Mouse (Mus musculus): ENCODE measurements around the gene Mmp11. TPM values are rescaled to one million over a fixed set of nuclear protein-coding genes. Genes with fewer than 3 reads are reported as not detected.

Gene Mmp11
- polyA plus RNA-seq, 1 experiment = 27.9 TPM

DNA sequence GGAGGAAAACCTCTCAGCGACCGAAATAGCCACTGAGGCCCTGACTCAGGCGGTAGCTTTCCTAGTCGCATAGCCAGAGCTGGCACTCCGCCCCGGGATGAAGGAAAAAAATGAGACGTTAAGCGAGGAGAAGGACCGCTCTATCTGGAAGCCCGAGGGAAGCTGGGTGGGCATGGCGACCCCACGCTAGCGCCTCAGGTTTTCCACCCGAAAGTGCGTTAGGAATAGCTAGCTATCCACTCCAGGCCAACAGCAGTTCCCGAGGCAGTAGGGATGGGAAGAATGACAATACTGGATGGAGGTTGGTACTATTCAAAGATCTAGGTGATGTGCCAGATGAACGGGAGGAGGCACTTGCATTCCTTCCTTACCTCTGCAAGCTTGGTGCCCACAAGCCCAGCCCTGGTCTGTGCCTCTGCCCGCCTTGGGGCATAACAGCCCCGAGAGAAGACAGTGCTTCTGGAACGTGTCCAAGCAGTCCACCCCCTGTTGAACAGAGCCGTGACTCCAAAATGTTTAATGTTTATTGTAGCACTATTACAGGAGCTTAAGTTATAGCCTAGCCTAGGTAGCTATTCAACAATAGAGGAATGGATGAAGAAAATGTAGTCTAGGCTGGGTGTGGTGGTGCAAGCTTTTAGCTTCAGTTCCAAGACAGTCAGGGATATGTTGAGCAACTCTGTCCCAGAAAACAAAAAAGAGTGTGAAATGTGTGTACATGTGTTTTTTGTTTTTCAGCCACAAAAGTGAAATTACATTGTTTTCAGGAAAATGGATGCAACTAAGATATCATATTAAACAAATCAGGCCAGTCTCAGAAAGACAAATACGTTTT, 14.4 kb downstream of the Mmp11 start:
- H3K27ac ChIP-seq (ENCODE audit: insufficient read depth, low read length) = peak overlapping the region; percentile 8; the same call in 1 of the 2 replicates
- H3K4me3 ChIP-seq (ENCODE audit: low read depth, low read length) = peak overlapping the region; percentile 78
- H3K36me3 ChIP-seq (ENCODE audit: control insufficient read depth, insufficient read depth, low read length, poor library complexity, severe bottlenecking) = peaks cover 18% of the 10 kb centered on the region
- H3K9ac ChIP-seq (ENCODE audit: low read depth, poor library complexity, severe bottlenecking) = peak overlapping the region; percentile 83
- TF ChIP-seq CTCF (IDR thresholded peaks at IDR 0.05; ENCODE audit: low read depth, low read length) = no peak
- TF ChIP-seq EP300 (IDR thresholded peaks at IDR 0.05; ENCODE audit: insufficient read depth, low read depth, low read length) = no peak
- TF ChIP-seq POLR2A (IDR thresholded peaks at IDR 0.05; ENCODE audit: insufficient read depth, low read length) = no peak
- no peaks in the 10 kb centered on the region for H3K4me1 ChIP-seq (ENCODE audit: control insufficient read depth, insufficient read depth, low read length)
- no peaks in the 10 kb centered on the region for H3K27me3 ChIP-seq (ENCODE audit: control insufficient read depth, insufficient read depth, low read length, poor library complexity, severe bottlenecking)
- no peaks in the 10 kb centered on the region for H3K9me3 ChIP-seq (replicated peaks; ENCODE audit: control insufficient read depth, insufficient read depth, low read length, poor library complexity, severe bottlenecking)

DNA sequence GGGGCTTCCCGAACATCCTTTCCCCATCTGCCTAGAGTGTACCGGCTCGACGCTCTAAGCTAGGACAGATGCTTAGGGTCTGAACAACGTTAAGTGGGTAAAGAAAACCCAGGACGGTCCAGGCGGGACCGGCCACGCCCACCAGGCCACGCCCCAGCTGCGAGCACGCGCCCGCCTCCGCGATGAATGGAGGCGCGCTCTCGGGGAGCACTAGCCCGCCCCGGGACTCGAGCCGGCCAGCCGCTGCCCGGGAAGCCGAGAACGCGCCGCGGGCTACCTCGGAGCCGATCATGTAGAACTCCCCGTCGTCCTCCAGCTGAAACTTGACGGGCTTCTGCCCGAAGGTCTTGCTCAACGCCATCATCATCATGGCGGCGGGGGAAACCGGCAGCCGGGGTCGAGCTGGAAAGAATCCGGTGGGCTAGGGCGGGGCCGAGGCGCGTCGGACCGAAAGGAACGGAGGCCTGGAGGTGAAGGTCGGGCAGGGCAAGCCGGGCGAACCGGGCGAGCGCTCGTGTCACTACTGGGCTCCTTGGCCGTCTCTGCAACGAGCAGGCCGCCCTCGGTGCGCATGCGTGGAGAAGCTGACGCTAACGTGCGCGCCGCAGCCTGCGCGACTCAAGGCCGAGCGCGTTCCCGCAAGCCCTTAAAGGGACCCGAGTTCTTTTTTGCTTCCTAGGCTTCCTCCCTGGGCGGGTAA, 15.1 kb downstream of the Mmp11 start, which contains the start of gene Smarcb1:
Smarcb1 (minus strand) TSS at position 592 of the 700 bp plus-strand sequence.
- Histone ChIP-seq H3K27ac (ENCODE audit: insufficient read depth, low read length) (peak within 1 kb of the TSS; percentile 76), H3K4me1 (ENCODE audit: control insufficient read depth, insufficient read depth, low read length) (peaks cover 1% of the 10 kb centered on the region), H3K9me3 (replicated peaks; ENCODE audit: control insufficient read depth, insufficient read depth, low read length, poor library complexity, severe bottlenecking) (no peaks in the 10 kb centered on the region), H3K27me3 (ENCODE audit: control insufficient read depth, insufficient read depth, low read length, poor library complexity, severe bottlenecking) (no peaks in the 10 kb centered on the region), H3K9ac (ENCODE audit: low read depth, poor library complexity, severe bottlenecking) (peak within 1 kb of the TSS; percentile 83), H3K4me3 (ENCODE audit: low read depth, low read length) (peak within 1 kb of the TSS; percentile 88), H3K36me3 (ENCODE audit: control insufficient read depth, insufficient read depth, low read length, poor library complexity, severe bottlenecking) (peaks cover 20% of the 10 kb centered on the region)
- TF ChIP-seq CTCF (IDR thresholded peaks at IDR 0.05; ENCODE audit: low read depth, low read length) = no peak
- TF ChIP-seq POLR2A (IDR thresholded peaks at IDR 0.05; ENCODE audit: insufficient read depth, low read length) = no peak
- TF ChIP-seq EP300 (IDR thresholded peaks at IDR 0.05; ENCODE audit: insufficient read depth, low read depth, low read length) = no peak

DNA sequence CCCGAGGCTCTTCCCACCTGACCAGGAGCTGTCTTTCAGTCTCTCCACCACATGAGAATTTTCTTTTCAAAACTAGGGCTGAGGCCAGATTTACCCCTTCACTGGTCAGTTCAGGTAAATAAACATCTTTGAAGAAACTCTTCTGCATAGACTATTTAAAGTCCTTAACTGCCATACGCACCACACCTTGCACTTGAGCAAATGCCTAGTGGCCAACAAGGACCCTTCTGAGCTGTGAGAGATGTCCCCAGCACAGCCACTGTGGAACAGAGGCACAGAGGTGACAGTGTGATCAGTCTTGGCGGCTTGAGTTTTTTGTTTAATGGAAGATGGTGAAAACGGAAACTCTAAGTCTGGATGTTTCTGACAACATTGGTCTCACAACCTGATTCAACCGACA, 17.3 kb downstream of the Mmp11 start:
- Histone ChIP-seq H3K27me3 (ENCODE audit: control insufficient read depth, insufficient read depth, low read length, poor library complexity, severe bottlenecking) (no peaks in the 10 kb centered on the region), H3K36me3 (ENCODE audit: control insufficient read depth, insufficient read depth, low read length, poor library complexity, severe bottlenecking) (peaks cover 16% of the 10 kb centered on the region), H3K9ac (ENCODE audit: low read depth, poor library complexity, severe bottlenecking) (no peak overlapping the region), H3K4me1 (ENCODE audit: control insufficient read depth, insufficient read depth, low read length) (peaks cover 2% of the 10 kb centered on the region), H3K4me3 (ENCODE audit: low read depth, low read length) (no peak overlapping the region), H3K9me3 (replicated peaks; ENCODE audit: control insufficient read depth, insufficient read depth, low read length, poor library complexity, severe bottlenecking) (no peaks in the 10 kb centered on the region), H3K27ac (ENCODE audit: insufficient read depth, low read length) (no peak overlapping the region)
- TF ChIP-seq POLR2A (IDR thresholded peaks at IDR 0.05; ENCODE audit: insufficient read depth, low read length) (no peak), EP300 (IDR thresholded peaks at IDR 0.05; ENCODE audit: insufficient read depth, low read depth, low read length) (no peak), CTCF (IDR thresholded peaks at IDR 0.05; ENCODE audit: low read depth, low read length) (no peak)

DNA sequence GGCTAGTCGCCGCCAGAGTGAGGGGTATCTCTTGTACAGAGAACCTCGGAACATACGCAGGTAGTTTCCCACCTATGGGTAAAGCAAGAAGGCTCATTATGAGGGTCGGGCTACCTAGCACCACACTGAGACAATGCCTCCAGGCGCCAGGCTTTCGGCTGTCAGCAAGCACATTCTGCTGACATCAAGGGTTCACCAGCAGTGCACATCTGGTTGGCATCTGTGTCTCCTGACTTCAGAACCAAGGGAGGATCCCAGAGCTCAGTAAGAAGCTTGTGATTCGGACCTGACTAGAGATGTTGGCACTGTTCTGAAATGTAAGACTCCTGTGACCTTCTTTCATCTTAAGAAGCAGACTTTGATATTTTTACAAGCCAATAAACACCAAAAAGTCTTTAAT, 19.5 kb downstream of the Mmp11 start:
- Histone ChIP-seq H3K9me3 (replicated peaks; ENCODE audit: control insufficient read depth, insufficient read depth, low read length, poor library complexity, severe bottlenecking) (no peaks in the 10 kb centered on the region), H3K27ac (ENCODE audit: insufficient read depth, low read length) (no peak overlapping the region), H3K4me1 (ENCODE audit: control insufficient read depth, insufficient read depth, low read length) (peaks cover 2% of the 10 kb centered on the region), H3K4me3 (ENCODE audit: low read depth, low read length) (no peak overlapping the region), H3K36me3 (ENCODE audit: control insufficient read depth, insufficient read depth, low read length, poor library complexity, severe bottlenecking) (peaks cover 9% of the 10 kb centered on the region), H3K27me3 (ENCODE audit: control insufficient read depth, insufficient read depth, low read length, poor library complexity, severe bottlenecking) (no peaks in the 10 kb centered on the region), H3K9ac (ENCODE audit: low read depth, poor library complexity, severe bottlenecking) (no peak overlapping the region)
- no peak for TF ChIP-seq EP300 (IDR thresholded peaks at IDR 0.05; ENCODE audit: insufficient read depth, low read depth, low read length)

DNA sequence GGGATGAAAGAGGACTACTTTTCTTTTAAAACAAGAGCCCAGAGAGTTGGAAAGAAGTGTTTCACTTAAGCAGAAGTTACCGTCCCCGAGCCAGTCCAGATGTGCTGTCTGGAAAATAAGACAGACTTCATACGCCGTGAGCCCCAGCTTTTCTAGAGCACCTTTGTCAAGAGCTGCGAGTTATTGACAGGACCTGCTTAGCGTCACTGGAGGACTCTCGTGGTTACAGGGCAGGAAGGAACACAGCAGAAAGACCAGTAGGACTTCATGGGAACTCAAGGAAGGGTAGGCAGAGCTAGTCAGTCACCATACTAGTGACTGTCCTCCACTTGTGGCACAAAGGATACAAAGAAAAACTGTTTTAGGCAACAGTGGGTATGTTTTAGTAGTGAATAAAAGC, 20.7 kb downstream of the Mmp11 start:
- H3K9me3 ChIP-seq (replicated peaks; ENCODE audit: control insufficient read depth, insufficient read depth, low read length, poor library complexity, severe bottlenecking) = no peaks in the 10 kb centered on the region
- H3K4me3 ChIP-seq (ENCODE audit: low read depth, low read length) = no peak overlapping the region
- H3K9ac ChIP-seq (ENCODE audit: low read depth, poor library complexity, severe bottlenecking) = no peak overlapping the region
- H3K4me1 ChIP-seq (ENCODE audit: control insufficient read depth, insufficient read depth, low read length) = peaks cover 2% of the 10 kb centered on the region
- peaks cover 14% of the 10 kb centered on the region for H3K36me3 ChIP-seq (ENCODE audit: control insufficient read depth, insufficient read depth, low read length, poor library complexity, severe bottlenecking)
- no peaks in the 10 kb centered on the region for H3K27me3 ChIP-seq (ENCODE audit: control insufficient read depth, insufficient read depth, low read length, poor library complexity, severe bottlenecking)
- TF ChIP-seq POLR2A (IDR thresholded peaks at IDR 0.05; ENCODE audit: insufficient read depth, low read length) = no peak
- TF ChIP-seq CTCF (IDR thresholded peaks at IDR 0.05; ENCODE audit: low read depth, low read length) = no peak
- TF ChIP-seq EP300 (IDR thresholded peaks at IDR 0.05; ENCODE audit: insufficient read depth, low read depth, low read length) = no peak
- H3K27ac ChIP-seq (ENCODE audit: insufficient read depth, low read length) = no peak overlapping the region
